Mouse (Mus musculus) MEL (cell line): ENCODE data around the gene Phf3. TPM values are rescaled to one million over a fixed set of nuclear protein-coding genes. Genes with fewer than 3 reads are reported as not detected.
A peak's percentile ranks its signal among the peaks of the same experiment; 100 is the strongest.

Experiments
- DNase-seq: peaks from one replicate; pipeline ENCODE4 v3.0.0; 2011; ENCODE audit warnings: low read depth, low spot score
- H3K27ac ChIP-seq: 2 replicates; pipeline ENCODE4 v1.5.1; 2012; ENCODE audit warnings: low read depth, mild to moderate bottlenecking, control low read depth, low read length, moderate library complexity; ENCODE audit not compliant: control insufficient read depth
- H3K27me3 ChIP-seq, 2 experiments: fragments of 150-350 bp in 1 of 2; sonication (generic) in 1 of 2; 2 replicates each; pipeline ENCODE4 v1.6.1; 2012; ENCODE audit warnings: low read length in 2 of 2, mild to moderate bottlenecking in 2 of 2, improper control_type of control experiment in 1 of 2, moderate library complexity in 1 of 2; ENCODE audit not compliant: insufficient read depth in 2 of 2, control insufficient read depth in 1 of 2
- H3K36me3 ChIP-seq, 2 experiments: 2 replicates each; pipeline ENCODE4 v1.6.1; 2012 to 2014; ENCODE audit warnings: low read length in 2 of 2, improper control_type of control experiment in 1 of 2, inconsistent platforms in 1 of 2, mild to moderate bottlenecking in 1 of 2; ENCODE audit not compliant: insufficient read depth in 2 of 2, control insufficient read depth in 1 of 2
- H3K4me1 ChIP-seq, 2 experiments: fragments of 150-350 bp in 1 of 2; sonication (generic) in 1 of 2; 2 replicates each; pipeline ENCODE4 v1.6.1; 2012; ENCODE audit warnings: low read length in 2 of 2, improper control_type of control experiment in 1 of 2, mild to moderate bottlenecking in 1 of 2; ENCODE audit not compliant: insufficient read depth in 2 of 2, control insufficient read depth in 1 of 2
- H3K4me3 ChIP-seq, 2 experiments: fragments of 150-350 bp in 1 of 2; sonication (generic) in 1 of 2; 2 replicates each; pipeline ENCODE4 v1.5.1; 2012; ENCODE audit warnings: low read depth in 2 of 2, low read length in 2 of 2, mild to moderate bottlenecking in 2 of 2, moderate library complexity in 2 of 2, control low read depth in 1 of 2, improper control_type of control experiment in 1 of 2; ENCODE audit not compliant: control insufficient read depth in 1 of 2, insufficient read depth in 1 of 2
- H3K79me2 ChIP-seq: 2 replicates; pipeline ENCODE4 v1.6.1; 2012; ENCODE audit warnings: mild to moderate bottlenecking, low read length, moderate library complexity; ENCODE audit not compliant: control insufficient read depth, poor library complexity, insufficient read depth
- H3K9ac ChIP-seq: 2 replicates; pipeline ENCODE4 v1.6.1; 2012; ENCODE audit warnings: low read depth, mild to moderate bottlenecking, control low read depth, low read length, moderate library complexity; ENCODE audit not compliant: control insufficient read depth, poor library complexity, severe bottlenecking
- H3K9me3 ChIP-seq: fragments of 150-350 bp; sonication (generic); replicated peaks from 2 replicates; pipeline ENCODE4 v1.6.1; 2012; ENCODE audit warnings: mild to moderate bottlenecking, low read length, improper control_type of control experiment, moderate library complexity; ENCODE audit not compliant: insufficient read depth
- CHD2 ChIP-seq: IDR thresholded peaks from 2 replicates; pipeline ENCODE4 v1.6.1; 2011; ENCODE audit warnings: low read length, improper control_type of control experiment
- CTCF ChIP-seq, 3 experiments: IDR thresholded peaks in 2 of 3; conservative IDR thresholded peaks in 1 of 3; 2 replicates each; pipeline ENCODE4 v1.5.1; 2011 to 2012; ENCODE audit warnings: low read length in 3 of 3, low read depth in 2 of 3, mild to moderate bottlenecking in 2 of 3, improper control_type of control experiment in 1 of 3, inconsistent platforms in 1 of 3, mixed read lengths in 1 of 3, moderate library complexity in 1 of 3; ENCODE audit not compliant: control insufficient read depth in 1 of 3, insufficient read depth in 1 of 3, poor library complexity in 1 of 3, severe bottlenecking in 1 of 3
- E2F4 ChIP-seq: IDR thresholded peaks from 2 replicates; pipeline ENCODE4 v1.6.1; 2011; ENCODE audit warnings: low read depth, low read length, improper control_type of control experiment, borderline replicate concordance
- ETS1 ChIP-seq: IDR thresholded peaks from 2 replicates; pipeline ENCODE4 v1.6.1; 2012; ENCODE audit warnings: low read depth, mild to moderate bottlenecking, inconsistent platforms, low read length, improper control_type of control experiment, moderate library complexity
- JUND ChIP-seq: IDR thresholded peaks from 2 replicates; pipeline ENCODE4 v1.6.1; 2011; ENCODE audit warnings: low read depth, mild to moderate bottlenecking, improper control_type of control experiment, low read length
- MAFK ChIP-seq: IDR thresholded peaks from 2 replicates; pipeline ENCODE4 v1.6.1; 2011; ENCODE audit warnings: low read depth, mild to moderate bottlenecking, low read length, improper control_type of control experiment, borderline replicate concordance
- MYC ChIP-seq: IDR thresholded peaks from 2 replicates; pipeline ENCODE4 v1.6.1; 2011; ENCODE audit warnings: low read depth, mild to moderate bottlenecking, low read length, improper control_type of control experiment, moderate library complexity
- NELFE ChIP-seq: IDR thresholded peaks from 2 replicates; pipeline ENCODE4 v1.6.1; 2011; ENCODE audit warnings: low read depth, low read length, improper control_type of control experiment
- NRF1 ChIP-seq: IDR thresholded peaks from 2 replicates; pipeline ENCODE4 v1.6.1; 2014; ENCODE audit warnings: low read depth, mild to moderate bottlenecking, inconsistent platforms, low read length, improper control_type of control experiment, moderate library complexity; ENCODE audit not compliant: poor library complexity, insufficient read depth, severe bottlenecking
- POLR2A ChIP-seq, 2 experiments: IDR thresholded peaks; 2 replicates each; pipeline ENCODE4 v1.6.1; 2011 to 2012; ENCODE audit warnings: low read length in 2 of 2, mild to moderate bottlenecking in 2 of 2, control low read depth in 1 of 2, improper control_type of control experiment in 1 of 2, low read depth in 1 of 2, moderate library complexity in 1 of 2; ENCODE audit not compliant: control insufficient read depth in 1 of 2, insufficient read depth in 1 of 2, poor library complexity in 1 of 2
- RAD21 ChIP-seq: IDR thresholded peaks from 2 replicates; pipeline ENCODE4 v1.6.1; 2011; ENCODE audit warnings: mild to moderate bottlenecking, low read depth, low read length, improper control_type of control experiment
- RCOR1 ChIP-seq: IDR thresholded peaks from 2 replicates; pipeline ENCODE4 v1.6.1; 2012; ENCODE audit warnings: low read depth, mild to moderate bottlenecking, inconsistent platforms, low read length, improper control_type of control experiment
- SMC3 ChIP-seq: IDR thresholded peaks from 2 replicates; pipeline ENCODE4 v1.6.1; 2011; ENCODE audit warnings: low read depth, low read length, improper control_type of control experiment
- UBTF ChIP-seq: IDR thresholded peaks from 2 replicates; pipeline ENCODE4 v1.6.1; 2012; ENCODE audit warnings: low read depth, mild to moderate bottlenecking, inconsistent platforms, low read length, improper control_type of control experiment, moderate library complexity, borderline replicate concordance; ENCODE audit not compliant: insufficient read depth
- USF1 ChIP-seq: IDR thresholded peaks from 2 replicates; pipeline ENCODE4 v1.6.1; 2014; ENCODE audit warnings: low read depth, mild to moderate bottlenecking, inconsistent platforms, low read length, improper control_type of control experiment, moderate library complexity
- USF2 ChIP-seq, 2 experiments: IDR thresholded peaks; 2 replicates each; pipeline ENCODE4 v1.6.1; 2011 to 2012; ENCODE audit warnings: improper control_type of control experiment in 2 of 2, low read length in 2 of 2, borderline replicate concordance in 1 of 2, inconsistent platforms in 1 of 2, low read depth in 1 of 2, mild to moderate bottlenecking in 1 of 2; ENCODE audit not compliant: insufficient read depth in 1 of 2
- ZC3H11A ChIP-seq: IDR thresholded peaks from 2 replicates; pipeline ENCODE4 v1.6.1; 2012; ENCODE audit warnings: low read depth, mild to moderate bottlenecking, inconsistent platforms, low read length, improper control_type of control experiment
- ZMIZ1 ChIP-seq: IDR thresholded peaks from 2 replicates; pipeline ENCODE4 v1.6.1; 2012; ENCODE audit warnings: low read depth, mild to moderate bottlenecking, inconsistent platforms, low read length, improper control_type of control experiment, moderate library complexity
- ZNF384 ChIP-seq: IDR thresholded peaks from 2 replicates; pipeline ENCODE4 v1.6.1; 2012; ENCODE audit warnings: low read depth, mild to moderate bottlenecking, inconsistent platforms, low read length, improper control_type of control experiment
- polyA plus RNA-seq, 2 experiments: library from polyadenylated mRNA; stranded (reverse) in 1 of 2; unstranded in 1 of 2; fragments of >175 nt in 1 of 2; fragments of >200 nt in 1 of 2; gene quantifications; 2 replicates each; pipeline versions ENCODE4 v1.2.1 to v1.2.4; 2012; ENCODE audit warnings: low replicate concordance in 2 of 2, low read depth in 1 of 2; ENCODE audit not compliant: insufficient read length in 2 of 2, insufficient read depth in 1 of 2, missing spikeins in 1 of 2
- total RNA-seq: library from RNA; depleted of rRNA; stranded (reverse); fragments of 300-350 nt; gene quantifications from 2 replicates; pipeline ENCODE4 v1.2.3, GENCODE M21; 2012

Gene Phf3
- total and polyA plus RNA-seq, 3 experiments = 32.5 to 606 (median 50.6) TPM

GRCm38 (mm10) chr1:30786583-30786982 is 87.1 kb downstream of the Phf3 start:
- TF ChIP-seq ETS1 (no peak), MYC (no peak), ZNF384 (no peak), MAFK (no peak)
- Histone ChIP-seq H3K4me3 (no peak overlapping the region), H3K4me1 (no peaks in the 10 kb centered on the region), H3K36me3 (no peaks in the 10 kb centered on the region), H3K79me2 (no peaks in the 10 kb centered on the region), H3K9me3 (no peaks in the 10 kb centered on the region), H3K27me3 (no peaks in the 10 kb centered on the region; a peak in 1 of 4 replicates), H3K9ac (no peak overlapping the region), H3K27ac (no peak overlapping the region)
- DNase-seq = no peak

- DNase-seq = no peak
- no peaks in the 10 kb centered on the region for H3K9me3 ChIP-seq
- no peaks in the 10 kb centered on the region; a peak in 1 of 4 replicates for H3K27me3 ChIP-seq
- TF ChIP-seq NRF1 = no peak
- no peak for TF ChIP-seq RCOR1
- no peak for TF ChIP-seq JUND
- no peak for TF ChIP-seq USF2 (IDR thresholded peaks at IDR 0.05; ENCODE audit: borderline replicate concordance in 1 of 2, insufficient read depth in 1 of 2, low read depth in 1 of 2, low read length in 2 of 2)
- no peak for TF ChIP-seq CHD2
- no peak for TF ChIP-seq MYC
- no peak for TF ChIP-seq NELFE
- TF ChIP-seq ETS1 = no peak
- no peak for TF ChIP-seq ZMIZ1
- no peak for TF ChIP-seq USF1
- TF ChIP-seq UBTF = no peak
- no peak for TF ChIP-seq POLR2A (IDR thresholded peaks at IDR 0.05; ENCODE audit: control insufficient read depth in 1 of 2, insufficient read depth in 1 of 2, low read depth in 1 of 2, low read length in 2 of 2, poor library complexity in 1 of 2)
- TF ChIP-seq, all 39 proteins: peak for 0
- Histone ChIP-seq H3K36me3 (peaks cover 0 to 3% of the 10 kb centered on the region in 2 experiments; a peak in 2 of 4 replicates), H3K79me2 (no peaks in the 10 kb centered on the region), H3K27ac (no peak overlapping the region), H3K9ac (no peak overlapping the region), H3K4me1 (peaks cover 0 to 3% of the 10 kb centered on the region in 2 experiments; a peak in 2 of 4 replicates), H3K4me3 (no peak overlapping the region)
Measured at GRCm38 (mm10) chr1:30783741-30784140, 90.0 kb downstream of the Phf3 start.

GRCm38 (mm10) chr1:30780293-30780692 is 93.4 kb downstream of the Phf3 start:
- H3K27me3 ChIP-seq = peaks cover 0 to 2% of the 10 kb centered on the region in 2 experiments; a peak in 2 of 4 replicates
- peak; percentile 64 for DNase-seq
- no peaks in the 10 kb centered on the region for H3K9me3 ChIP-seq
- no peaks in the 10 kb centered on the region for H3K79me2 ChIP-seq
- no peak overlapping the region for H3K4me3 ChIP-seq
- no peak overlapping the region for H3K9ac ChIP-seq
- H3K36me3 ChIP-seq = peaks cover 0 to 3% of the 10 kb centered on the region in 2 experiments; a peak in 2 of 4 replicates
- H3K27ac ChIP-seq = no peak overlapping the region
- peaks cover 0 to 3% of the 10 kb centered on the region in 2 experiments; a peak in 2 of 4 replicates for H3K4me1 ChIP-seq
- peak; percentile 53 for TF ChIP-seq RAD21
- TF ChIP-seq CTCF (IDR thresholded peaks at IDR 0.05 in 2 of 3, conservative IDR thresholded peaks at IDR 0.05 in 1 of 3; ENCODE audit: control insufficient read depth in 1 of 3, insufficient read depth in 1 of 3, low read depth in 2 of 3, low read length in 3 of 3, poor library complexity in 1 of 3, severe bottlenecking in 1 of 3) = peak; percentile 47 to 64 (median 49)
- TF ChIP-seq SMC3 = peak; percentile 76
- peak; percentile 52 for TF ChIP-seq ZC3H11A
- TF ChIP-seq E2F4 = no peak
- 0 out of 2 replicates have a peak, but pooled peaks have one; percentile 33 for TF ChIP-seq USF1
